Mouse (Mus musculus): ENCODE data around the gene Gmds.

GRCm38 (mm10) chr13:31835802-31836201 is 502.7 kb downstream of the Gmds start:
- no peak for TF ChIP-seq POLR2A (IDR thresholded peaks at IDR 0.05; ENCODE audit: low read depth, low read length)
- TF ChIP-seq CTCF (IDR thresholded peaks at IDR 0.05; ENCODE audit: extremely low read depth, insufficient read length, insufficient replicate concordance, low read depth, low read length): no peak
